Mouse (Mus musculus): ENCODE measurements around the gene Hoxb4. TPM values are rescaled to one million over a fixed set of nuclear protein-coding genes. Genes with fewer than 3 reads are reported as not detected.

The Hoxb4 gene
- total RNA-seq, 2 experiments from 2014 or later = not detected

DNA sequence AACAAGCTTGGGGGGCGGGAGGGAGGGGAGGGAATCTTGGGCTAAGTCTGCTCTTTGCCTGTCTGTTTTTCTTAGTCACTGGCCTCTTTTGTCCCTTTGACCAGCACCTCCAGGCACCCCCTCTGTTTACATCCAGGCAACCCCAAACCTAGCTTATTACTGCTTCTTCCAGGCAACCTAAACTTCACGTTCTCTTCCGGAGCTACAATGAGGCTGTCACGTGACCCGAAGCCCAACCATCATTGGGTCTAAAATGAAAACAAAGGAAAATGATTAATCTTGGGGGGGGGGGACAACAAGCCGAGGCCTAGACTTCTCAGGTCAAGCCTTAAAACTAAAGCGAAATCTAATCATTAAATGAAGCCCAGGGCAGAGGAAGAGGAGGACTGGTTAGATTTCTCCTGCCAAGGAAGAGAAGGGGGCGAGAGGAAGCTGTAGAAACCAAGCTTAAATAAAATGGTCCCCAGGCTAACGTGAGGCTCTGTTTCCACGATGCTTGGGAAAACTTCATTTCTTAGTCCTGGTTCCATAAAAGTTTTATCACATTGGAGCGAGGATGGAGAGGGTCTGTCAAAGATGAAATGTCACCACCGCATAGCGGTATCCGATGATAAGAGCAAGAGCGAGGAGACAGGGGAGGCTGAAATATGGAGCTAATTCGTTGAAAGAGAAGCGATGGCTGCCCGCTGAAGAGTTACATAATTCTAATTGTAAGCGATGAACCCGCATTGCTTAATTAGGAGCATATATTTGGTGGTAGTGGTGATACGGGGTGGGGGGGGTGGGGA, 30.3 kb downstream of the Hoxb4 start:
- DNase-seq (ENCODE audit: low spot score in 2 of 2) = no peak

DNA sequence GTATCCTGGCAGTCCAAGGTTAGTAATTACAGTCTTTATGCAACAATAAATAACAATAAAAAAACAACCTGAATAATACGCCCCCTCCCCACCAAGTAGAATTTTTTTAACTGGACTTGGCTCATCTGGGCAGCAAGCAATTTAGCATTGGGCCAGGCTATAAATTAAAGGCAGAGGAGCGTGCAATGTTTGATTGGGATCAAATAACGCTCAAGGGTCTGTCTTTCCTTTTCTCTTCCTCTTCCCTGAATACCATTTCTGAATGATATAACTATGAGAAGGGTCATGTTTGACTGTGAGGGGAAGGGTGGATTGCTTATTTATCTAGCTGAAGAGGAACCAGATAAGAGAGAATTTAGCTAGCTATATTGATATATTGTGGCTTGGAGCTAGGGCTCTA, 30.9 kb downstream of the Hoxb4 start:
- DNase-seq (ENCODE audit: low spot score in 2 of 2) = no peak

DNA sequence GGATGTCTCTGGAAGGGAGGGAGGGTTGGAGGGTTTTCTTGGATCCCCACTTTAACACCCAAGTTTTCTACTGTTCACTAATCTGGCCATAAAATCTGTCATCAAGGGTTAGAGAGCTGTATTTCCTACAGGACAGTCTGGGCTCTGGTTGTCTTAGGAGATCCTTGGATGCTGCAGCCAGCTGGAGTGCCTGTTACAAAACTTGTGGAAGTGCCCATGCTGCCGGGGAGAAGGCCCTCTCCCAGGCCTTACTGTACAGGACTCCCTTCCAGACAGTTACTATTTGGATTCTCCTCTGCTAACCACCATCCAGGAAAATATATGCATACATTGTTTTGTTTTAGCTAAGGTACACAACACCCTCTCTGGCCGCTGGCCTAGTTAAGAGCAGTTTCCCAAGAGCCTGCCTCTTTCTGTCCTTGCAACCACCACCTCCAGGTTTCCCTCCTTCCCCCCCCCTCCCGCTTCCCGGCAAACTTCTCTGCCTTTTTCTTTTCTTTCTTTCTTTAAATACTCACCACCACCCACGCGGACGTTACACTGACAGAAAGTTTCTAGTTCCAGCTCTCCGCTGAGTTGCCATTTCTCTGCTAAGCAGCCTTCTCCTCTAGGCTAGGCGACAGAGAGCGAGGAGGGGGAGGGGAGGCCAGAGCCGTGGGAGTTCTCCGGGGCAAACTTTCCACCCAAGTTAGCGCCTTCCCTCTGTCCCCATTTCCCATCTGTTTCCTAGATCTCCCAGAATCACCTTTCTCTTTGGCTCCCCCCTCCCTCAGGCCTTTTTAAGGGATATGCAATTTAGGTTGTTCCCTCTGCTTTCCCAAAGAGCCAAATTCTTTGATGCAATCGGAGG, 31.6 kb downstream of the Hoxb4 start:
- DNase-seq (ENCODE audit: low spot score in 2 of 2) = no peak

DNA sequence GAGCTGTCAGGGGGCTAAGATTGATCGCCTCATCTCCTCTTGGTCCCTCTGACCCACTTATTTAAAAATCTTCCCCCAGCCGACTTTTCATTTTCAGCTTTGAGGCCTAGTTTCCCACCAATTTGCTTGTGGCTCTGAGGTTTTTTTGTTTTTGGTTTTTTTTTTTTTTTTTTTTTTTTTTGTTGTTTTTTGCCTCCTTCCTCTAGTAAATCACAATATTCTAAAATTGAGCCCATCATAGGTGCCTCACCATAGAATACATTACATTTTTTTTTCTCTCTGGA, 32.2 kb downstream of the Hoxb4 start, which contains the start of gene Hoxb2:
TSS of gene Hoxb2 (plus strand) at position 185 of the 284 bp plus-strand sequence.
- DNase-seq (ENCODE audit: low spot score in 2 of 2) = no peak

DNA sequence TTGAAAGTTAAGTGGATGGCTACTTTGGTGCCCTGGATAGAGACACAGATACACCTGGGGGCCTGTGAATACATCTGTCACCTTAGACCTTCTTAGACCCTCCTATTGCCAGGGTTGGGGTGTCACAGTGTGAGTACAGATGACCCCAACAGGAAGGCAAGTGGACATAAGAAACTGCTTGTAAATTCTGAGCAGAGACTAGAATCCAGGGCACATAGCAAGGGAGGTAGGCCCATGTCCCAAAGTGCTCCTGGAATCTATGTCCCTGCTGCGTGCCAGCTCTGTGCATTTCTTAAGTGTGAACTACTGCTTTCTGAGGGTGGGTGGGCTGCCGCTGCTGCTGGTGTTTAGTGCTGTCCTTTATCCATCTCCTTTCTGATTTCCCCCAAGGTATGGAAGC, 32.7 kb downstream of the Hoxb4 start:
- no peak for DNase-seq (ENCODE audit: low spot score in 2 of 2)

DNA sequence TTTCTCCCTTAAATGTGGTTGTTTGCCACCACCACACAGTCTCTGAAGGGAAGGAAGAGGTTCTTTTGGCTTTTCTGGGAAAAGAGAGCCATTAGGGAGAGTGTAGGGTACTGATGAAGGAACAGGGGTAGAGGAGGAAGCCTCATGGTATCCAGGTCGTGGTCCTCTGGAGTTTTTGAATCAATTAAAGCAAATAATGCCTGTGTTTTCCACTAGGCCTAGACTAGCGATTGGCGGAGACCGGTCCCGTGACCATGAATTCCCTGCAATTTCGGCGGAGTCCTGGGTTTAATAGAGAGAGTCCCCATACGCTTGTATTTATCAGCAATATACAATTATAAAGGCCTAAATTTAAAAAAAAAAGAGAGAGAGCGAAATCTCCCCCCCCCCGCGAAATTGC, 33.2 kb downstream of the Hoxb4 start:
- no peak for DNase-seq (ENCODE audit: low spot score in 2 of 2)

DNA sequence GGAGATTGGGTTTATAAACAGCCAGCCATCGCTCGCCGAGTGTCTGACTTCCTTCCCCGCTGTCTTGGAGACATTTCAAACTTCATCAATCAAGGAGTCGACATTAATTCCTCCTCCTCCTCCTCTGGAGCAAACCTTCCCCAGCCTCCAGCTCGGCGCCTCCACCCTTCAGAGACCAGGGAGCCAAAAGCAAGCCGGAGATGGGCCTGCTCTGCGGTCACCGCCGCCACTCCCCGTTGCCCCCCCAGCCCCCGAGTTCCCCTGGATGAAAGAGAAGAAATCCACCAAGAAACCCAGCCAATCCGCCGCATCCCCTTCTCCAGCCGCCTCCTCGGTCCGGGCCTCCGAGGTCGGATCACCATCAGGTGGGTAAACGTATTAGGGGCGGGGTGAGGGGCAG, 33.8 kb downstream of the Hoxb4 start:
- no peak for DNase-seq (ENCODE audit: low spot score in 2 of 2)

DNA sequence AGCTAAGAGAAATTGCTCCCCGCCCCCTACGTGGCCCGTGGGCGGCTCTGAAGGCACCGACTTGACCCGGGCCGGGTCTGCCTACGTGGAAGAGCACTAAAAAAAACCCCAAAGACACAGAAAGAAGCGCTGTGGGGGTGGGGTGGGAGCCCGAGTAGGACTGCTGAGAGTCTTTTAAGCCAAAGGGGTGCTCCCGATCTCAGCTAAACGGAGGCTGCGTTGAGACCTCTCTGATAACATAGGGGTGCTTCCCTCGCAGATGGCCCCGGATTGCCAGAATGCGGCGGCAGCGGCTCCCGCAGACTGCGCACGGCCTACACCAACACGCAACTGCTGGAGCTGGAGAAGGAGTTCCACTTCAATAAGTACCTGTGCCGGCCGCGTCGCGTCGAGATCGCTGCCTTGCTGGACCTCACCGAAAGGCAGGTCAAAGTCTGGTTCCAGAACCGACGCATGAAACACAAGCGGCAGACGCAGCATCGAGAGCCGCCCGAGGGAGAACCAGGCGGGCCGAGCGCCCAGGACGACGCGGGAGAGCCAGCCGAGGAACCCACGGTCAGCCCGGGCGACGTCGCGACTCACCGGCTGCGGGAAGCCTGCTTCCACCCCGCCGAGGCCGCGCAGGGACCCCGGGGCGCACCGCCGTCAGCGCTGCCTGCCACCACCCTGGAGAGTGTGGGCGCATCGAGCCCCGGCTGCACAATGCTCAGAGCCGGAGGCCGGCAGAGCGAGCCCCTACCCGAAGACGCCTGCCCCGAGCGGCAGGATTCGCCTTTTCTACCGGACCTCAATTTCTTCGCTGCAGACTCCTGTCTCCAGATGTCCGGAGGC, 34.8 kb downstream of the Hoxb4 start:
- DNase-seq (ENCODE audit: low spot score in 2 of 2) = no peak

DNA sequence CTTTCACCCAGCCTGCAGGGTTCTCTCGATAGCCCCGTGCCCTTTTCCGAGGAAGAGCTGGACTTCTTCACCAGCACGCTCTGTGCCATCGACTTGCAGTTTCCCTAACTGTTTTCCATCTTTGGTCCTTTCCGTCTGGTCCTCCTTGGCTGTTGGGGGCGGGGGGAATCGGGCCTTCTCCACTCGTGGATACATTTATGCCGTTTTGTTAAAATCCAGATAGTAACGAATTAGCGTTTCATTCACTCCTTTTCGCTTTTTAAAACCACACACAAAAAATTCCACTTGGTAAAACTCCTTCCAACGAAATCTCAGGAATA, 35.4 kb downstream of the Hoxb4 start:
- DNase-seq (ENCODE audit: low spot score in 2 of 2) = no peak

DNA sequence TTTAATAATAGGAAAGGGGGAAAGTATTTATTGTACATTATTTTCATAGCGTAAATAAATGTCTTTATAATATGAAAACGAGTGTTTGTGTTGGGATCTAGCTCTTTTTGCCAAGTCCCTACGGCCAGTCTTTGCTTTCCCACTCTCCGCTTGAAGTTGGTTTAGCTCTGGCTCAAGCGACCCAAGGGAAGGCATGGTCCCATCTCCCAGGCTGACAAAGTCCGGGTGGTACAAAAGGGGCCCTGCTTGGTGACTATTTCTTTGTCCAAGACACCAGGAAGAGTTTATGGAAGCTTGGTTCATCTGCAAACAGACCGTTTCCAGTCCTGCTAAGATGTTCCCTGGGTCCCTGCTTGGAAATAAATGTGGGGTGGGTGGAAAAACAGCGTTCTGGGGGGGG, 35.9 kb downstream of the Hoxb4 start:
- DNase-seq (ENCODE audit: low spot score in 2 of 2) = no peak

DNA sequence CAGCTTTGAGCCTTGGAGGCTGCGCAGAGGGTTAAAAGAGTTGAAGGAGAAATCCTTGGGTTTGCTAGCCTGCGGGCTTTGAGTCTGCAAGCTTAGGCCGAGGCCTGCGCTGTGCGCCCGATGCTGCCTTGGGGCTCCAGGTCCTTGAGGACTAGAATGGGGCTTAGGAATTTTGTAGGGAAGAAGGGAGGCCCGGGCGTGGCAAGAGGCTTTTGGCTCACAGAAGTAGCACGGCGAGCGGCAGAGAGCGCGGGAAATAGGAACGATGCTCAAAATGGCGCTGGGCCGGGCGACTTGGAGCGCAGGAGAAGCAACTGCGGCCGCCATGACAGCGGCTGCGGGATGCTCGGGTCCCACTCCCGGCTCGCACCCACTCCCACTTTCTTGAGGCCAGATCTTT, 36.3 kb downstream of the Hoxb4 start:
- no peak for DNase-seq (ENCODE audit: low spot score in 2 of 2)

DNA sequence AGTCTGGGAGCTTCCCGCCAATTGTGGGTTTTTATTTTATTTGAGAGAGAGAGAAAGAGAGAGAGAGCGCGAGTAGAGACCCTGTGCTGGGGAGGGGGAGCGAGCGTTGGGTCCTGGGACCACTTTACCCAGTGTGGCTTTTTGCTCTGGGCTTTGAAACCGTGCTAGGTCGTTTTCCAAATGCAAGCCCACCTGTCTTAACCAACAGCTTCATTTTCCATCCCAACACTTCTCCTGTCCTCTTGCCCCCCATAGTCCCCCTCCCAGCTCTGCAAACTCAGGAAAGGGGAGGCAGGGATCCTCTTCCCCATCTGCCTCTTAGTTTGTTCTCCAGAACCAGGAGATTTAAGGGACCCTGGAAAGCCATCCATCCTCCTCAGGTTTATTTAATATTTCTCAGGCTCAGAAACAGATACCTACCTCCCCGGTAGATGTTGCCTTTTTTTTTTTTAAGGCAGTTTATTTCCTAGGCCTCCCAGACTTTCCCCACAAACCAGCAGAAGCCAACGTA, 36.8 kb downstream of the Hoxb4 start:
- DNase-seq (ENCODE audit: low spot score in 2 of 2) = no peak

DNA sequence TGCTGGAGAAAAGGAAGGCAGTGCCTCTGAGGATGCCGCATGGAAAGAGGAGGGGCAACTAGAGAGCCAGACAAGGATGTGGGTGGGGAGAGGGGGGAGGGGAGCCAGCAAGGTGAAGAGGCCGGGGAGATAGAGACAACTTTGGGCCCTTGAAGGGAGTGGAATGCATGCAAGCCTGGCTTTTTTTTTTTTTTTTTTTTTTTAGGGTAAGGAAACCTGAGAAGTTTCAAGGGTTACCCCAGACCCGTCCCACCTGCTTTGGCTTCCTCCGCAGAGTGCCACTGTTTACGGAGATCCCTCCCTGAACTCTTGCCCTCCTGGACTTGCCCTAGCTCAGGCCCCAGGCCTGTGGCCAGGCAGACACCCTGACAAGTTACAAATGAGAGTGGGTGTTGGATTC, 45.7 kb downstream of the Hoxb4 start:
- no peak for DNase-seq (ENCODE audit: low spot score in 2 of 2)

DNA sequence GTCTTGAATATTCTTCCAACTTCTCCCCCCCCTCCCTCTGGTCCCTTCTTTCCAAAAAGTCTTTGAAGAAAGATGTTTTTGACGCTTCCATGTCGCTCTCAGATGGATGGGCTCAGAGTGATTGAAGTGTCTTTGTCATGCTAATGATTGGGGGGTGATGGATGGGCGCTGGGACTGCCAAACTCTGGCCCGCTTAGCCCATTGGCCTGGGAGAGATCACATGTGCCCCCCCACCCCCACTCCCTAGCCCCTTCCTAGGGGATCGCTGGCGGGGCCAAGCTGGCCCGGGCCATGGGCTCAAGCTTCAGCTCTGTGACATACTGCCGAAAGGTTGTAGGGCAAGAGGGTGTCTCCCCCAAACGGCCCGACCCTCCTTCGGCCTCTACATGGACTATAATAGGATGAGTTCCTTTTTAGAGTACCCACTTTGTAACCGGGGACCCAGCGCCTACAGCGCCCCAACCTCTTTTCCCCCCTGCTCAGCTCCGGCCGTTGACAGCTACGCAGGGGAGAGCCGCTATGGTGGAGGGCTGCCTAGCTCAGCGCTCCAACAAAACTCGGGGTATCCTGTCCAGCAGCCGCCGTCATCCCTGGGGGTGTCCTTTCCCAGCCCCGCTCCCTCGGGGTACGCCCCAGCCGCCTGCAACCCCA, 47.5 kb downstream of the Hoxb4 start, which contains the start of gene Hoxb1:
TSS of gene Hoxb1 (plus strand) at position 312 of the 651 bp plus-strand sequence.
- no peak for DNase-seq (ENCODE audit: low spot score in 2 of 2)

DNA sequence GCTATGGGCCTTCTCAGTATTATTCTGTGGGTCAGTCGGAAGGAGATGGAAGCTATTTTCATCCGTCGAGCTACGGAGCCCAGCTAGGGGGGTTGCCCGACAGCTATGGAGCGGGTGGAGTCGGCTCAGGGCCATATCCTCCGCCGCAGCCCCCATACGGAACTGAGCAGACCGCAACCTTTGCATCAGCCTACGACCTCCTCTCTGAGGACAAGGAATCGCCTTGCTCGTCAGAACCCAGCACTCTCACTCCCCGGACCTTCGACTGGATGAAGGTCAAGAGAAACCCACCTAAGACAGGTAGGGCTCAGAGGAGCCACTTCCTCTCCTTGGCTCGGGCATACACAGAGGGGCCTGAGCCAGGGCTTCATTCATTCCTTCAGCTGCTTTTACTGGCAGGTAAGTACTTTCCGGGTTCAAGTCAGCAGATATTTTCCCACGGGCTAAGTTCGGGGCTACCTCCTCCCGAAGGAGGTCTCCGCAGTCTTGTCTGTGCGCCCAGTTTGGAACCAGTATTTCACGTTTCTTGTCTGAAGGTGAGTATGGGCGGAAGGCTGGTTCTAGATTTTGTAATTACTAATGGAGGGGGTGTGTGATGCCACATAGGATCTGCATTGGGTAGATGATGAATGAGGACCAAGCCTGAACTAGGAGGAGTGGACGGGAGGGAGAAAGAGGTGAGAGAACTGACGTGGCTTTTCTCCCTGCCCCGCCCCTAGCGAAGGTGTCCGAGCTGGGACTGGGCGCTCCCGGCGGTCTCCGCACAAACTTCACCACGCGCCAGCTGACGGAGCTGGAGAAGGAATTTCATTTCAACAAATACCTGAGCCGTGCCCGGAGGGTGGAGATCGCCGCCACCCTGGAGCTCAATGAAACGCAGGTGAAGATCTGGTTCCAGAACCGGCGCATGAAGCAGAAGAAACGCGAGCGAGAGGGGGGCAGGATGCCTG, 48.3 kb downstream of the Hoxb4 start:
- no peak for DNase-seq (ENCODE audit: low spot score in 2 of 2)

DNA sequence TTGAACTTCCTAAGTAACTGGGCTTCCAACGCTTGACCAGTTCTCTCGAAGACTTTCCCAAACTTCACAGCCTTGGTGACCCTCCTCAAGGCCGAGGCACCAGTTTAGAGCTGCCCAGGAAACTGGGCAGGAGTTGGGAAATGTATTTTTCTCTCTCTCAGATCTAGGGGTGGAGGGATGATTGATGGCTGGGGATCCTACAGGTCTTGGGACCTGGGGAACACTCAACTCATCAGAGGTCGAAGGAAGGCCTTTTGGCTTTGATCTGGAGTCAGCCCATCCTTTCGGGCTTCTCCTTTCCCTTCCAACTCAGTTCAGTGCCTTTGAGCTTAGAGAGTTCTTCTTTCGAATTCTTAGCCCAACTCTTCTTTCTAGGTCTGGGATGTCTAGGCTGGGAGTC, 49.1 kb downstream of the Hoxb4 start:
- no peak for DNase-seq (ENCODE audit: low spot score in 2 of 2)

DNA sequence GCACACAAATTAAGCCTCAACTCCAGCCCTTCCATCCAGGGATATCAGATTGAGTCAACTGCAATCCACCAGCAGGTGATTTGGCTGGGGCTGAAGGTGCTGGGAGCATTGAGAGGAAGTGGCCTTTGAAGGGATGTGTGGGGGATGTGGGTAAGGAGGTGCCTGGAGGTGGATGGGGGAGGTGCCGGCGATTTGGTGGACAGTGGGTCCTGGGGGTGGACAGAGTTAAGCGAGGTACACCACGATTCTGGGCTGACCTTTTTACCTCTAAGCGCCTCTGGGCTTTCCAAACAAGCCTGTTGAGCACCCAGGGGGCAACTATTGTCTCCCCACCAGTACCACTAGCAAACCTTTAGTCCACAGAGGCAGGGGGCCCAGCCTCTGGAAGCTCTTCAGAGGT, 50.6 kb downstream of the Hoxb4 start:
- DNase-seq (ENCODE audit: low spot score in 2 of 2) = no peak

DNA sequence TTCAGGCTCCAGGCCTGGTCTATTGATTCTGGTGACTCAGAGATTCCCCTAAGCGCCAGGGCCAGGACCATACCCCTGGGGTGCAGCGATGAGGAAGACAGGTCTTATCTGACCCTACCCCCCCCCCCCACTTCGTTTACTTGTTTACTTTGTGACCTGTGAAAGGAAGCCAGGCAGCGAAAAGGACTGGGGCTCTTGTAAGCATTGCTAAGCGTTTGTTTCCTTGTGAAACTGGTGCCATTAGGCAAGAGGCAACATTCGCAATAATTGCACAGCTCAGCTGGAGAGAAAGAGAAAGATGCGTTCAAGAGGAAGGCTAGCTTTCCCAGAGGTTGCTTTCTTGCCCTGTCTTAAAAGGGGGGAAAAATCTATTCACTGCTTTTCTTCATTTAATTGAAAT, 51.1 kb downstream of the Hoxb4 start:
- no peak for DNase-seq (ENCODE audit: low spot score in 2 of 2)

All from left cerebral cortex, adult 18-20 months (tissue).